Mouse (Mus musculus): Measurements from ENCODE around the gene Gm10722.
"Not testable (repeated sequence)": the region's sequence is repeated elsewhere in the genome, so short reads cannot be mapped to it uniquely, and the experiment has no call there.

Gm10722 gene

GRCm38 (mm10) chr9:3000445-3000972, at the start of gene Gm10722:
Gene Gm10722, plus strand, starts transcription at chr9:3000922.
- DNase-seq, result not testable (repeated sequence)

- peak; percentile 10 for DNase-seq
Measured at GRCm38 (mm10) chr9:3001006-3001405, 284 bp downstream of the Gm10722 start.

GRCm38 (mm10) chr9:3001948-3002659, 1.4 kb downstream of the Gm10722 start:
- peak; percentile 99 for DNase-seq

GRCm38 (mm10) chr9:3002794-3003396, 2.2 kb downstream of the Gm10722 start, which contains the start of gene Gm11168:
Gene Gm11168, plus strand, starts transcription at chr9:3003346.
- not testable (repeated sequence) for DNase-seq

- DNase-seq, result not testable (repeated sequence)
Measured at GRCm38 (mm10) chr9:3006179-3006578, 5.5 kb downstream of the Gm10722 start.

GRCm38 (mm10) chr9:3006636-3007035, 5.9 kb downstream of the Gm10722 start:
- peak; percentile 84 for DNase-seq

GRCm38 (mm10) chr9:3007272-3007671, 6.5 kb downstream of the Gm10722 start:
- not testable (repeated sequence) for DNase-seq

- DNase-seq, result not testable (repeated sequence)
Measured at GRCm38 (mm10) chr9:3009331-3009730, 8.6 kb downstream of the Gm10722 start.

GRCm38 (mm10) chr9:3012054-3012621, 11.4 kb downstream of the Gm10722 start:
- not testable (repeated sequence) for DNase-seq

GRCm38 (mm10) chr9:3012733-3013279, 12.1 kb downstream of the Gm10722 start, which contains the start of gene Gm10721:
Gene Gm10721, plus strand, starts transcription at chr9:3013140.
- not testable (repeated sequence) for DNase-seq

- not testable (repeated sequence) for DNase-seq
Measured at GRCm38 (mm10) chr9:3015354-3015753, 14.6 kb downstream of the Gm10722 start, which contains the start of gene Gm10720. Gene Gm10720, plus strand, starts transcription at chr9:3015654.

- DNase-seq, result peak; percentile 7
Measured at GRCm38 (mm10) chr9:3015896-3016295, 15.2 kb downstream of the Gm10722 start.

- not testable (repeated sequence) for DNase-seq
Measured at GRCm38 (mm10) chr9:3017108-3017507, 16.4 kb downstream of the Gm10722 start, which contains the start of gene Gm10719. Gene Gm10719, plus strand, starts transcription at chr9:3017408.

GRCm38 (mm10) chr9:3018944-3019343, 18.2 kb downstream of the Gm10722 start:
- peak; percentile 71 for DNase-seq

- DNase-seq, result peak; percentile 78
Measured at GRCm38 (mm10) chr9:3019835-3020727, 19.4 kb downstream of the Gm10722 start.

GRCm38 (mm10) chr9:3022316-3023008, 21.7 kb downstream of the Gm10722 start:
- peak; percentile 80 for DNase-seq

GRCm38 (mm10) chr9:3023312-3023984, 22.7 kb downstream of the Gm10722 start, which contains the start of gene Gm10718:
Gene Gm10718, plus strand, starts transcription at chr9:3023547.
- DNase-seq, result peak; percentile 14

GRCm38 (mm10) chr9:3023985-3024648, 23.4 kb downstream of the Gm10722 start:
- peak; percentile 53 for DNase-seq

GRCm38 (mm10) chr9:3024912-3025467, 24.3 kb downstream of the Gm10722 start, which contains the start of gene Gm10717:
Gene Gm10717, plus strand, starts transcription at chr9:3025417.
- DNase-seq, result peak; percentile 59

- DNase-seq, result peak; percentile 68
Measured at GRCm38 (mm10) chr9:3025653-3026052, 24.9 kb downstream of the Gm10722 start.
